Mouse (Mus musculus) effector memory CD4-positive, alpha-beta T cell, adult 7 months (primary cell): ENCODE results near the gene Cyb561d2. TPM values are rescaled to one million over a fixed set of nuclear protein-coding genes. Genes with fewer than 3 reads are reported as not detected.

ENCODE experiments used
- polyA plus RNA-seq: library from polyadenylated mRNA; unstranded; fragments of 100-300 nt; shearing (Covaris generic); gene quantifications from one replicate; pipeline ENCODE4 v1.2.1, GENCODE M21; 2017

Cyb561d2 gene
- 25.0 TPM for polyA plus RNA-seq

DNA sequence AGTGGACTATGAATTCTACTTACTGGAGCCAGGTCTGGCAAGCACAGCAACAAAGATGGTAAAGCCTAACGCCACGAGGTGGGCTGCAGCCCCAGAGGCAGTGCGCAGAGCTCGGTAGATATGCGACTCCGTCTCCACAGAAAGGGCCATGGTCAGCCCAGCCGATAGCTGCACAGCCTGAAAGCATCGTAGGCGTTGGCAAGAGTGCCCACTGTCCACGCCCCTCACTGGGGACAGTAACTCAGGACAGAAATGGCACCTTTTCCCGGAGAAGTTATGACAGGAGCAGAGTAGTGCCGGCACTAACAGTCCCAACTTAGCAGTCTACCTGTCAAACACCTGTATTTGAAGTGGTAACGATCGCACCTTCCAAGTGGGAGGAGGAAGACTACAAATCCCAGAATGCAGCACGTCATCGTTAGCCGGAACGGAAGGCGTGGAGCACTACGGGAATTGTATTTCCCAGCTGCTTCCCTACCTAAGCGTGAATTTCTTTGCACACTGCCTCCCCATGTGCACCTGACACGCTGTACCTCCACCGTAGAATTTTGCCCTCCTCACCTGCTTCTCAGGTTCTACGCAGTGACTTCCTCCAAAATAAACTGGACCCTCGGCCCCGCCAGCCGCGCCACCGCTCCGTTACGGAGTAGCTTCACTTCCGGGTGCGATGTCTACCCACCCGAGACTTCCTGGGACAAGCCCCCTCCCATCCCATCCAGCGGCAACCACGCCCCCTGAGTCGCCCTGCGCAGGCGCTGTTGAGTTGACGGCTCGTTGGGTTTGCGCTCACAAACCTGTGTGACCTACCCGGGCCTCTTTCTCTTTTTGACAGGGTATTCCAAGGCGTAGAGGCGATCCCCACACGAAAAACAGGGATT, at the start of gene Cyb561d2, which contains the start of gene Nprl2:
Cyb561d2 (minus strand) TSS at position 720 of the 878 bp plus-strand sequence.
Nprl2 (plus strand) TSS at position 753 of the 878 bp plus-strand sequence.

DNA sequence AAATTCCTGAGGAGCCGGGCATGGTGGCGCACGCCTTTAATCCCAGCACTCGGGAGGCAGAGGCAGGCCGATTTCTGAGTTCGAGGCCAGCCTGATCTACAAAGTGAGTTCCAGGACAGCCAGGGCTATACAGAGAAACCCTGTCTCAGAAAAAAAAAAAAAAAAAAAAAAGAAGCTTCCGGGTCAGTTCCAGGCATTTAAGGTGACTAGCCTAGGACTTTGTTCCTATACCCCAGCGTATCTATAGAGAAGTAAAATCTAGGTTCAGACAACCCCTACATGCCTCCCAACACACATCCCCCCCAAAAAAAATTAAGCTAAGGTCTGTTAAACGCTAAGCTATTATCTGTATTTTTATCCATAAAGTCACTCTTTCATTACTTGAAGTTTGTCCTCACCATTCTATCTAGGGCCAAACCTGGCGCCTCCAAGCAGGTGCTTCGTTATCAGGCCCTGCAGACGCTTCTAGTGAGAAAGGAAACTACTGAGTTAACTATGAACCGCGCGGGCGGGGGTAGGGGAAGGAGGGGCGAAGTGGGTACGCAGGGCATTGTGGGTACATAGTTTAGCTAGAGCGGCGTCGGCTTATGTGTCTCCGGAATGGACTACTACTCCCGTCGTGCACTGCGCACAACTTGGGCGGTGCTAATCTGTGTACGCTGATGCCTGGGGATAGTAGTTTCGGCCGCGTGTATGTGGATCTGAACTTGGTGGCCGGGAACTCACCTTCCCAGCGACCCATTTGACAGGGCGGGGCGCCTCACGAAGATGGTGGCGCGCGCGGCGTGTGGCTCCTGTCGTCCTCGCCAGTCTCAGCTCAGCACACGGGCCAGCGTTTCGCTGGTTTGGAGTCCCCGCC, 45.2 kb upstream of the Cyb561d2 start, which contains the start of gene Ifrd2:
Ifrd2 (plus strand) TSS at position 669 of the 859 bp plus-strand sequence.

DNA sequence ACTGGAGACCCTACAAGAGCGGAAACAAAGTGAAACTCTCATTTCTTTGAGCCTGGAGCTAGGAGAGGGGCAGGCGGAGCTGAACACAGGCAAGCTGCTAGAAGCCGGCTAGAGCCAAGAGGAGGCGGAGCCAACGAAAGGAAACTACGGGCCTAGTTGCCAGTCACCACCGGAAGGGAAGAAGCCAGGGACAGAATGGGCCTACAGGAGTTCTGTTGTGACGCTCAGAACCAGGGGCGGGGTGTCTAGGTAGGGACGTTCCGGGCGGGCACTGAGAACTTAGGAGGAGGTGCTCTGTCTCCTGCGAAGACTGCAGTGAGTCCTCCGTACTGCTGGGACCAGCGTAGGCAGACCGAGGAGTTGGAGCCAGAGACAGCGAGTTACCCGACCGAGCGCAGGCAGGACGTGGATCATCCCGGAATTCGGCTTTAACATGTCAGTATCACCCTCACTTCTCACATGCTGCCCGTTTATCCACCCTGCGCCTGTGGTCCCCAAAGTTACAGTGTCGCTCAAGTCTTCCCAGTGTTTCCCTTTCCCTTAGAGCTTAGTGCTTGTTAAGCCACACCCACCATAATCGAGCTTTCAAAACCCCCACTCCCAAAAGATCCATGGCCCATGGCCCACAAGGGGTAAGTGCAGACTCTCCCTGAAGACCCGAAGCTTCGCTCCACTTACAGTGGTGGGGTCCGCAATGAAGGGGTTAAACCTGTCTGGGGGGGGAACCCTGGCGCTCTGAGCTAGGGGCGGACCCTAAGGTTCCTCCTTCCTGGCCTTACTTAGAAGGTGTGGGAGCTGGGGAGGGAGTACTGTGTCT, 38.7 kb upstream of the Cyb561d2 start, which contains the start of gene Hyal3:
Hyal3 (plus strand) TSS at position 318 of the 817 bp plus-strand sequence.

GRCm38 (mm10) chr9:107578587-107578986, 36.6 kb upstream of the Cyb561d2 start, which contains the start of gene Naa80:
Naa80 (plus strand) TSS chr9:107578887.

DNA sequence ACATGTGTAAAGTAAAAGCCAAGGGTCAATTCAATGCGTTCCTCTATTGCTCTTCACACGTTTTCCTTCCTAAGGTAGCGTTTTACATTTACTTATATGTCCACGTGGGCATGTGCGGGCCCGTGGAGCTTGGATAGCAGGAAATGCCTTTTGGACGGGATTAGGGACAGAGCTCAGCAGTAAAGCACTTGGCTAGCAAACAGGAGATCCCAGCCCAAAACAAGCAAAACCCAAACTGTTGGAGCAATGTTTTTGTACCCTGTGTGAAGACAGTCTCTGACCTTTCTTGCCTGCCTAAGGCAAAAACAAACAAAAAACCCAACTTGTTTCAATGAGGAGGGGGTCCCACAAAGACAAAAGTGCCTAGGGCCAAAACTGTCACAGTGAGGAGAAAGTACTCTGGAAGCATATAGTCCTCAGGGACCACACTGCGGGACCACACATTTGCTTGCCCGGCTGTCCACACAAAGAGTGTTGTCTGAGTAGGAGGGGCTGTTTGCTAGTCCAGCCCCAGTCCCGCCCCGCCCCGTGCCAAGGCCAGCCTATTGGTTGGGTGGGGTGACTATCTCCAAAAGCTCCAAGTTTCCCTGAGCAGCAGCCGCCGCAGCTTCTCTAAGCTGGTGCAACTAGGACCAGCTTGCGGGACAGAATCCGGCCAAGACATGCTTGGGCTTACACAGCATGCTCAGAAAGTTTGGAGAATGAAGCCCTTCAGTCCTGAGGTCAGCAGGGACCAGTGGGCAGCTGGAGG, 34.5 kb upstream of the Cyb561d2 start, which contains the start of gene Hyal1:
Hyal1 (plus strand) TSS at position 571 of the 751 bp plus-strand sequence.

GRCm38 (mm10) chr9:107567702-107568319, 25.8 kb upstream of the Cyb561d2 start, which contains the start of gene Hyal2:
Hyal2 (plus strand) TSS chr9:107567945.

GRCm38 (mm10) chr9:107563029-107563581, 21.1 kb upstream of the Cyb561d2 start, which contains the start of gene Tusc2:
Tusc2 (plus strand) TSS chr9:107563255.

GRCm38 (mm10) chr9:107551117-107551889, 9.3 kb upstream of the Cyb561d2 start, which contains the start of gene Rassf1:
Rassf1 (plus strand) TSS chr9:107551555.

DNA sequence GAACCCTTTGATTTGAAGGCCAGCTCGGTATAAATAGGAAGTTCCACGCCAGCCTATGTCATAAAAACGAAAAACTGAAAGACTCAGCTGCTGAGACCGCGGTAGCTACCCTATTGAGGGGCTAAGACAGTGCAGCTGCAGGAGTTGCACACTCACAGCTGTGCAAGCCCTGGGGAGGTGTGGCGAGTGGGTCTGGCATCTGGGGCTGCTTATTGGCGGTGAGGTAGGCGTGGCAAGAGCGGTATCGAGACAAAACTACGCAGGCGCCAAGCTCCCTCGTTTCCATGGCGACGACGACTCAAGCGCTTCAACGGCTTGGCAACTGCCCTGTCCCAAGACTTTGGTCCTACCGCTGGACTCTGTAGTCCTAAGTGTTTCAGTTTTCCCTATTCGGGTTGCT, 5.0 kb upstream of the Cyb561d2 start, which contains the start of gene Zmynd10:
Zmynd10 (plus strand) TSS at position 273 of the 400 bp plus-strand sequence.

DNA sequence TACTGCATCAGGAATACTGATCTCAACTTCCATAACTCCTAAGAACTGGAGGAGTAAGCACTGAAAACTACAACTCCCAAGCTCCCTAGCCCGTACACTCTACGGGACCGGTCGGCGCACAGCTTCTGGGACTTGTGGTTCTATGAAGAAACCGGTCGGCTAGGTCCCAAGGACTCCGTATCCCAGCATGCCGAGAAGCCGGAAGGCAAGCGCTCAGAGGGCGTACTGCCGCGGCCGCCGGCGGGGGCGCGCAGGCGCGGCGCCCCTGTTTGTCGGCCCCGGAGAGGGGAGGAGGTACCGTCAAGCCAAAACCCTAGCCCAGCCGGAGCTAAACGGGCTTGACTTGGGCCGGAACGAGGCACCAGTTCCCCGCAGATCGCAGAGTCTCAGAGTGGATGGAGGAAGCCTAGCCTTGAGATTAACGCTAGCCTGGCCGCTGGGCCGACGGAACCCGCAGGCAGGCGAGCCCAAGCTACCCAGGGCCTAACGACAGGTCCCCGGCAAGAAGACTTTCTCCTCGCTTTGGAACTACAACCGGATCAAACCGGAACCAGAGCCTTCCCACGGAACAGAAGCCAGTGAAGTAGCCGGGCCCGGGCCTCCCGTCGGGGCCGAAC, 8.1 kb downstream of the Cyb561d2 start, which contains the start of gene Tmem115:
Tmem115 (plus strand) TSS at position 155 of the 617 bp plus-strand sequence.

Other genes with a start within 250 kb of the Cyb561d2 start
- 150 TPM for gene Cish, start 246.2 kb downstream of the Cyb561d2 start, polyA plus RNA-seq
- gene Hemk1, start 203.8 kb downstream of the Cyb561d2 start, polyA plus RNA-seq: 10.6 TPM
- gene 6430571L13Rik, start 201.6 kb downstream of the Cyb561d2 start, polyA plus RNA-seq: 0.56 TPM
- gene Cacna2d2, start 142.6 kb downstream of the Cyb561d2 start, polyA plus RNA-seq: 0.13 TPM
- gene Tmem115, start 8.2 kb downstream of the Cyb561d2 start, polyA plus RNA-seq: 67.0 TPM
- gene Nprl2, start within 50 bp of the Cyb561d2 start, polyA plus RNA-seq: 57.8 TPM
- gene Zmynd10, start 5.1 kb upstream of the Cyb561d2 start, polyA plus RNA-seq: 1.2 TPM
- 112 TPM for gene Rassf1, start 9.4 kb upstream of the Cyb561d2 start, polyA plus RNA-seq
- gene Tusc2, start 21.1 kb upstream of the Cyb561d2 start, polyA plus RNA-seq: 39.9 TPM
- gene Hyal2, start 25.8 kb upstream of the Cyb561d2 start, polyA plus RNA-seq: 3.0 TPM
- gene Hyal1, start 34.7 kb upstream of the Cyb561d2 start, polyA plus RNA-seq: 2.7 TPM
- gene Naa80, start 36.7 kb upstream of the Cyb561d2 start, polyA plus RNA-seq: 9.8 TPM
- gene Hyal3, start 38.6 kb upstream of the Cyb561d2 start, polyA plus RNA-seq: 1.5 TPM
- gene Ifrd2, start 45.4 kb upstream of the Cyb561d2 start, polyA plus RNA-seq: 17.4 TPM
- 0.15 TPM for gene Sema3b, start 67.0 kb upstream of the Cyb561d2 start, polyA plus RNA-seq
- 578 TPM for gene Gnai2, start 93.2 kb upstream of the Cyb561d2 start, polyA plus RNA-seq
- gene Slc38a3, start 127.3 kb upstream of the Cyb561d2 start, polyA plus RNA-seq: not detected
- gene Gnat1, start 137.5 kb upstream of the Cyb561d2 start, polyA plus RNA-seq: 3.6 TPM
- gene Sema3f, start 168.3 kb upstream of the Cyb561d2 start, polyA plus RNA-seq: not detected
- gene Rbm5, start 228.8 kb upstream of the Cyb561d2 start, polyA plus RNA-seq: 229 TPM